Comparison of ENCODE assay signal across 22 mouse cellular contexts in genomic region chr7:110753310-110753709, GRCm38 (mm10). TPM values are rescaled to one million over a fixed set of nuclear protein-coding genes. Genes with fewer than 3 reads are reported as not detected.
DNase-seq lines count a peak whose midpoint lies in the region; ATAC-seq lines count a peak whose summit lies in the region.
"Had no signal": no experiment of that assay in that cellular context is flagged by ENCODE, and none has a peak within 500 bp of the region (broad histone marks: within the 10 kb centered on the region; RNA-seq: fewer than 3 reads in every experiment).

No protein-coding gene starts in this region.

- no peak overlapping the region for H3K4me2 ChIP-seq in forebrain, embryonic 15.5 days (replicated peaks)
- H3K4me2 ChIP-seq: embryonic facial prominence, embryonic 15.5 days; forebrain, embryonic 12.5 days; heart, embryonic 13.5 days; hindbrain, embryonic 12.5 days had no signal

- H3K9ac ChIP-seq in forebrain, embryonic 15.5 days (replicated peaks) = no peak overlapping the region
- H3K9ac ChIP-seq: embryonic facial prominence, embryonic 15.5 days; forebrain, embryonic 12.5 days; forebrain, postnatal 0 days; heart, embryonic 13.5 days; hindbrain, embryonic 12.5 days had no signal

- no peak overlapping the region for H3K27ac ChIP-seq in forebrain, embryonic 15.5 days (replicated peaks)
- H3K27ac ChIP-seq: embryonic facial prominence, embryonic 15.5 days; forebrain, embryonic 12.5 days; heart, embryonic 13.5 days; hindbrain, embryonic 12.5 days; hindbrain, postnatal 0 days had no signal

- no peaks in the 10 kb centered on the region for H3K9me3 ChIP-seq in forebrain, embryonic 15.5 days
- H3K9me3 ChIP-seq: embryonic facial prominence, embryonic 15.5 days; forebrain, embryonic 12.5 days; G1E; heart, embryonic 13.5 days; hindbrain, embryonic 12.5 days had no signal

- no peak for ATAC-seq in forebrain, embryonic 15.5 days (replicated peaks)
- ATAC-seq in megakaryocyte progenitor cell, adult 5-6 weeks (replicated peaks; ENCODE audit: poor library complexity) = no peak
- ATAC-seq: CD4-positive, CD25-positive, alpha-beta regulatory T cell, adult 4 months; forebrain, postnatal 0 days; hindbrain, postnatal 0 days had no signal

- intact Hi-C loops in left cerebral cortex, postnatal 25 days (cut with DNase I) = no loop called here

- no peaks in the 10 kb centered on the region for H3K4me1 ChIP-seq in forebrain, embryonic 15.5 days
- H3K4me1 ChIP-seq: forebrain, embryonic 12.5 days; heart, embryonic 13.5 days had no signal

- H3K4me3 ChIP-seq in forebrain, embryonic 15.5 days = no peak overlapping the region
- H3K4me3 ChIP-seq: embryonic facial prominence, embryonic 15.5 days; forebrain, embryonic 12.5 days; heart, embryonic 13.5 days; hindbrain, embryonic 12.5 days had no signal

- WGBS in forebrain, embryonic 15.5 days = 88% methylated on average over 1 of the region's 1 CpGs

- H3K36me3 ChIP-seq in forebrain, embryonic 15.5 days = no peaks in the 10 kb centered on the region
- H3K36me3 ChIP-seq: embryonic facial prominence, embryonic 15.5 days; forebrain, embryonic 12.5 days; G1E; heart, embryonic 13.5 days; hindbrain, embryonic 12.5 days had no signal

- peak; percentile 22 for DNase-seq in embryo, embryonic 10 days (ENCODE audit: low spot score)
- DNase-seq in embryo, embryonic 11 days = no peak
- peak; percentile 9 for DNase-seq in 416B (ENCODE audit: low read depth)
- peak; percentile 33 for DNase-seq in adipocyte (ENCODE audit: low spot score)
- peak; percentile 76 for DNase-seq in fibroblast of lung, adult 2 months (ENCODE audit: low read depth)
- no peak for DNase-seq in left cerebral cortex, postnatal 25 days (ENCODE audit: low spot score in 2 of 2)
- DNase-seq: adrenal gland, adult 8-10 months; adrenal gland, postnatal 36 days; cerebellum, adult 11 months; cerebellum, adult 8-10 months; cerebellum, postnatal 25 days; forebrain, postnatal 0 days; heart, postnatal 36 days had no signal

- no peaks in the 10 kb centered on the region for H3K27me3 ChIP-seq in forebrain, embryonic 15.5 days
- H3K27me3 ChIP-seq: embryonic facial prominence, embryonic 15.5 days; forebrain, embryonic 12.5 days; heart, embryonic 13.5 days; hindbrain, embryonic 12.5 days had no signal

RNA-seq across cellular contexts. Expression of gene Ampd3, which starts 14.7 kb away (rescaled TPM):
- polyA plus RNA-seq in forebrain, embryonic 15.5 days (2015; fragmentation: Nextera tagmentation; extraction: Ambion mirVana) = 4.4 and 4.8 TPM in 2 replicates
- 10 to 100 TPM; 22.0 to 24.2 TPM for total RNA-seq in left cerebral cortex, postnatal 25 days (2021)
- 8.6 and 9.1 TPM in 2 replicates for total RNA-seq in megakaryocyte progenitor cell, adult 5-6 weeks (2015)
- 3.8 and 10.8 TPM in 2 replicates for total RNA-seq in megakaryocyte progenitor cell, adult 5-6 weeks (2017)

Comparison
In these comparisons a context has a peak if more than half of its experiments do, and no peak if none do; other contexts are left out.
1. DNase-seq: peak in embryo, embryonic 10 days (single experiment), 416B (single experiment), adipocyte (single experiment) and fibroblast of lung, adult 2 months (single experiment); none in embryo, embryonic 11 days (single experiment) and left cerebral cortex, postnatal 25 days (0 of 2).